Mouse (Mus musculus): ENCODE measurements around the gene Adamtsl3. TPM values are rescaled to one million over a fixed set of nuclear protein-coding genes. Genes with fewer than 3 reads are reported as not detected.

Gene Adamtsl3
- polyA plus RNA-seq, 1 experiment from 2014 or later: 0.68 TPM

DNA sequence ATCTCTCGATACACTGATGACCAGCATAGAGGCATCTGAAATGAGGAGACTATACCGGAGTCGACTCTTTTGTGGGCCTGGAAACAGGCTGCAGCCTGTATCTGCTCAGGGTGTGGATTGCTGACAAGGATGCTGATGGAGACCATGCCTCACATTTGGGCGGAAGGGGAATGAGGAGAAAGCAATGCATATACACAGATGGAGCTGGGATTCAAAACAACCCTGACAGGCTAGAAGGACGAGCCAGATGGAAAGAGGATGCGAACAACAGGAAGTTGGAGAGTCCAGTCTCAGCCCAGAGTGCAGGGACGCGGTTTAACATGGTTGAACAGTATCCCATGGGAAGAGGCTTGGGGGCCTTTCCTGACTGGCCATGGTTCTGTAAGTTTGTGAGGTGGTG is 34.6 kb downstream of the Adamtsl3 start:
- H3K27me3 ChIP-seq (replicated peaks; ENCODE audit: control insufficient read depth, insufficient read depth, low read length): no peaks in the 10 kb centered on the region
- H3K9me3 ChIP-seq (ENCODE audit: control insufficient read depth, low read length): no peaks in the 10 kb centered on the region
- 0 out of 2 replicates have a peak overlapping the region, but pooled peaks have one; percentile 29 for H3K27ac ChIP-seq (ENCODE audit: low read length)
- no peak overlapping the region for H3K4me2 ChIP-seq (ENCODE audit: low read depth, low read length)
- 65% methylated on average over 8 of the region's 8 CpGs for WGBS
- no peak overlapping the region for H3K9ac ChIP-seq (ENCODE audit: low read depth, low read length)
- H3K36me3 ChIP-seq (ENCODE audit: control insufficient read depth, insufficient read depth, low read length): no peaks in the 10 kb centered on the region
- no peak overlapping the region for H3K4me3 ChIP-seq (ENCODE audit: low read length)
- no peaks in the 10 kb centered on the region for H3K4me1 ChIP-seq (ENCODE audit: control insufficient read depth, insufficient read depth, low read length)
- peak; percentile 65; the same call in 1 of the 2 replicates for ATAC-seq

DNA sequence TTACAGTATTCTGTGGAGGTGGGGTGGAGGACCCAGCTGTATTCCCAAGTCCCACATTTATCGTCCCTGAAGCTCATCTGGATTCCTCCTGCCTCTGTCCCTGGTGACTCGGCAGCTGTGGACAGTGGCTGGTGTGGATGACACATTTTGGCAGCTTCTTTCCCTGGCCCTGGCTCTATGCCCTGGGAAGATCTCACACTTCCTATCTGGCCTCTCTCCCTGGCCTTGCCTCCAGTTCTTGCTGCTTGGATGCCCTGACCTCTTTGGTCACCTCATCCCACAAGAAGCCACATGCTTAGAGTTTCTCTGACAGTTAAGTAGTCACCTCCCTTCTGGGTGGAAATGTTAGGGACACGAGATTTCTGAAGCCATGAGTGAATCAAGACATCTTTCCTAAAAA is 35.9 kb downstream of the Adamtsl3 start:
- Histone ChIP-seq H3K4me1 (ENCODE audit: control insufficient read depth, insufficient read depth, low read length) (no peaks in the 10 kb centered on the region), H3K4me2 (ENCODE audit: low read depth, low read length) (no peak overlapping the region), H3K9ac (ENCODE audit: low read depth, low read length) (no peak overlapping the region), H3K4me3 (ENCODE audit: low read length) (no peak overlapping the region), H3K9me3 (ENCODE audit: control insufficient read depth, low read length) (no peaks in the 10 kb centered on the region), H3K36me3 (ENCODE audit: control insufficient read depth, insufficient read depth, low read length) (no peaks in the 10 kb centered on the region), H3K27ac (ENCODE audit: low read length) (no peak overlapping the region), H3K27me3 (replicated peaks; ENCODE audit: control insufficient read depth, insufficient read depth, low read length) (no peaks in the 10 kb centered on the region)
- WGBS: 61% methylated on average over 3 of the region's 3 CpGs
- ATAC-seq: peak; percentile 31; the same call in 1 of the 2 replicates

DNA sequence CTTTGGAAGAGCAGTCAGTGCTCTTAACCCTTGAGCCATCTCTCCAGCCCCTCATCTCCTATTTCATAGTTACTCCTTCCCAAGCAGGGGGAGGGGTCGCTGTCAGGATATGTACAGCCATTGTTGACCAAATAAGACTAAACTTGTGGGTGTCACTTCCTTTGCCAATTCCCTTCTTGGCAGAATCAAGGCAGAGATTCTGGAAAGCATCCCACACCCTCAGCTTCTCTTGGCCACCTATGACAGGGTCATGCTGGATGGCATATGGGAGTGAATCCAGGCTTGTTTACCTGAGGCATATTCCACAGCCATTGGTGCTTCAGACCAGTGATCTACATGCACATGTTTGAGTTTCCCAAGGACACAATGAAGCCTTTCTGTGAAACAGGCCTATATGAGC is 42.8 kb downstream of the Adamtsl3 start:
- H3K27ac ChIP-seq (ENCODE audit: low read length): no peak overlapping the region
- ATAC-seq: no peak
- H3K4me2 ChIP-seq (ENCODE audit: low read depth, low read length): no peak overlapping the region
- H3K27me3 ChIP-seq (replicated peaks; ENCODE audit: control insufficient read depth, insufficient read depth, low read length): no peaks in the 10 kb centered on the region
- no peaks in the 10 kb centered on the region for H3K9me3 ChIP-seq (ENCODE audit: control insufficient read depth, low read length)
- no peak overlapping the region for H3K4me3 ChIP-seq (ENCODE audit: low read length)
- 81% methylated on average over 1 of the region's 1 CpGs for WGBS
- H3K36me3 ChIP-seq (ENCODE audit: control insufficient read depth, insufficient read depth, low read length): no peaks in the 10 kb centered on the region
- H3K4me1 ChIP-seq (ENCODE audit: control insufficient read depth, insufficient read depth, low read length): no peaks in the 10 kb centered on the region
- no peak overlapping the region for H3K9ac ChIP-seq (ENCODE audit: low read depth, low read length)

DNA sequence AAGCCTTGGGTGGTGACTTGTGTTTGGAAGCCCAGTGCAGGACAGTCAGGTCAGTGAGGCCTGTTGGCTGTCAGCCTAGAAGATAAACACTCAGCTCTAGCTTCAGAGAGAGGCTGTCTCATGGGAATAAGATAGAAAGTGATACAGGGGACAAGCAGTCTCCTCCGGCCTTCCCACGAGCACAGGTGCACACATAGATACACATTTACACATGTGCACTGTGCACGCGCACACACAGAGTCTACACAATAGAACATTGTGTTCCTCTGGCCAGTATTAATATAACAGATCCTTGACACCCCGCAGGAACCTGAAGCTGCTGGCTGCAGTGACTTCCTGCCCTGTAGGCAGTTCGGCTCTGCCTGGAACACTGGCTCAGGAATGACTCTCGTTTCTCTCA is 44.3 kb downstream of the Adamtsl3 start:
- Histone ChIP-seq H3K27ac (ENCODE audit: low read length) (no peak overlapping the region), H3K4me3 (ENCODE audit: low read length) (no peak overlapping the region), H3K36me3 (ENCODE audit: control insufficient read depth, insufficient read depth, low read length) (no peaks in the 10 kb centered on the region), H3K4me2 (ENCODE audit: low read depth, low read length) (no peak overlapping the region), H3K9ac (ENCODE audit: low read depth, low read length) (no peak overlapping the region), H3K27me3 (replicated peaks; ENCODE audit: control insufficient read depth, insufficient read depth, low read length) (no peaks in the 10 kb centered on the region), H3K4me1 (ENCODE audit: control insufficient read depth, insufficient read depth, low read length) (no peaks in the 10 kb centered on the region), H3K9me3 (ENCODE audit: control insufficient read depth, low read length) (no peaks in the 10 kb centered on the region)
- 71% methylated on average over 7 of the region's 7 CpGs for WGBS
- no peak for ATAC-seq

DNA sequence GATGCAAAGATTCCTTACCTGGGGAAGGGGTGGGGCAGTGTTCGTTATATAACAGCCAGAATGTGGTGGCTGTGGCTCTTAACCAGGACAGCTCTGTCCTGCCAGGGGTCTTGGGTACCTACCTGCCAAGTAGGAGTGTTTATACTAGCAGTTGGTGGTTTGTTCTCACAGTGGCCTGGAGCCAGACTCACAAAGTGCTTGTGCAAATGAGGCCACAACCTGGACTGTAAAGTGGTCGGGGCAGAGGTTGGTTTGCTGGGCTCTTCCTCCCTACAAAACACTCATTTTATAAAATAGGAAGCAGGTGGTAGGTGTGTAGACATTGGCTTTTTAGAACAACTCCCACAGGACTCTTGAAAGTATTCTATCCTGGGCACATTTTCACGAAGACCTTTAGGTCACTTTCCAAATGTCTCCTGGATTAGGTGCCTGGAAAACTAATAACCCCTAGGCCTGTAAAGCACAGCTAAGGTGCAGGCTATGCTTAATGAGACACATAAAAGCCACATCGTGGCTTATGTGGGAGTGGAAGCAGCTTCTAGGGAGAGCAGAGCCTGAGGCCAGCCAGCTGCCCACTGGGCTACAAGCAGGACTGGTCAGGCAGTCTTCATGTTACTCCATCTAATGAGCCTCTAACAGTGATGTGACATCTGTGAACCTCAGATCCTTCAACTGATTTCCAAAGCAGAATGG is 47.5 kb downstream of the Adamtsl3 start:
- WGBS: 72% methylated on average over 4 of the region's 4 CpGs
- Histone ChIP-seq H3K36me3 (ENCODE audit: control insufficient read depth, insufficient read depth, low read length) (no peaks in the 10 kb centered on the region), H3K27me3 (replicated peaks; ENCODE audit: control insufficient read depth, insufficient read depth, low read length) (no peaks in the 10 kb centered on the region), H3K4me1 (ENCODE audit: control insufficient read depth, insufficient read depth, low read length) (no peaks in the 10 kb centered on the region), H3K4me2 (ENCODE audit: low read depth, low read length) (no peak overlapping the region), H3K27ac (ENCODE audit: low read length) (no peak overlapping the region), H3K4me3 (ENCODE audit: low read length) (no peak overlapping the region), H3K9me3 (ENCODE audit: control insufficient read depth, low read length) (no peaks in the 10 kb centered on the region), H3K9ac (ENCODE audit: low read depth, low read length) (no peak overlapping the region)
- ATAC-seq: no peak

DNA sequence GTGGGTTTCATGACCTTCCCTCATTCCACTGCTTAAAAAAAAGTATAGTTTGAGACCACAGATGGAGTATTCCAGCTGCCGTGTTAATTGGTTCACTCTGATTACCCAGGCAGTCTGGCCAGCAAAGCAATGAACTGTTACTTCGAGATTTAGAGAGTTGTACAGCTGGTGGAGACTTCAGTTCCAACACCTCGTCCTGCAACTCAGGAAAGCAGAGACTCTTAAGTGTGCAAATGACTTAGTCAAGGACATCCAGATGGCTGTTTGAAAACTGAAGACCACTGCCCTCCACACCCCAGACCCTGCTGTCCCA is 48.0 kb downstream of the Adamtsl3 start:
- H3K4me3 ChIP-seq (ENCODE audit: low read length): no peak overlapping the region
- H3K9ac ChIP-seq (ENCODE audit: low read depth, low read length): no peak overlapping the region
- no peaks in the 10 kb centered on the region for H3K36me3 ChIP-seq (ENCODE audit: control insufficient read depth, insufficient read depth, low read length)
- H3K27me3 ChIP-seq (replicated peaks; ENCODE audit: control insufficient read depth, insufficient read depth, low read length): no peaks in the 10 kb centered on the region
- 72% methylated on average over 3 of the region's 3 CpGs for WGBS
- no peaks in the 10 kb centered on the region for H3K9me3 ChIP-seq (ENCODE audit: control insufficient read depth, low read length)
- H3K4me1 ChIP-seq (ENCODE audit: control insufficient read depth, insufficient read depth, low read length): no peaks in the 10 kb centered on the region
- no peak overlapping the region for H3K4me2 ChIP-seq (ENCODE audit: low read depth, low read length)
- no peak for ATAC-seq
- H3K27ac ChIP-seq (ENCODE audit: low read length): no peak overlapping the region

DNA sequence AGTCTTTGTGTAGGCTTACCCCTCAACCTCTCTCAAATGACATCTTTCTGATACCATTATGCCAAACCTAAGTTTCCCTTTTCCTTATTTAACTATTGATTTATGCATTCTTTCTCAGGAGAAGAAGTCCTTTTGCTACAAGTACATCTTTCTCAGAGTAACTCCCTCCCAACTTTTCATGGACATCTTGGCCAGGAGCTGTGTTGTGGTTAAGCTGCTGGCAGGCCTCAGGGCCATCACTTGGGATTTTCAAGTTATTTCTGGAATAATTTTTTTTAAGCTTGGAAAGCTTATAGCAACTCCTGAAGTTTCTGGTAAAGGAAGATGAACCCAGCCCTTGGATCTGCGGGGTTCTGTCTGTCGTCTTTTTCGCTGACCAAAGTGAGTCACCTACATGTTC is 51.6 kb downstream of the Adamtsl3 start:
- no peak overlapping the region for H3K27ac ChIP-seq (ENCODE audit: low read length)
- H3K9me3 ChIP-seq (ENCODE audit: control insufficient read depth, low read length): 0 out of 2 replicates have a peak, but pooled peaks cover 3% of the 10 kb centered on the region
- 90% methylated on average over 3 of the region's 3 CpGs for WGBS
- H3K27me3 ChIP-seq (replicated peaks; ENCODE audit: control insufficient read depth, insufficient read depth, low read length): no peaks in the 10 kb centered on the region
- H3K9ac ChIP-seq (ENCODE audit: low read depth, low read length): no peak overlapping the region
- no peak overlapping the region for H3K4me2 ChIP-seq (ENCODE audit: low read depth, low read length)
- ATAC-seq: no peak
- no peaks in the 10 kb centered on the region for H3K4me1 ChIP-seq (ENCODE audit: control insufficient read depth, insufficient read depth, low read length)
- no peak overlapping the region for H3K4me3 ChIP-seq (ENCODE audit: low read length)
- no peaks in the 10 kb centered on the region for H3K36me3 ChIP-seq (ENCODE audit: control insufficient read depth, insufficient read depth, low read length)

DNA sequence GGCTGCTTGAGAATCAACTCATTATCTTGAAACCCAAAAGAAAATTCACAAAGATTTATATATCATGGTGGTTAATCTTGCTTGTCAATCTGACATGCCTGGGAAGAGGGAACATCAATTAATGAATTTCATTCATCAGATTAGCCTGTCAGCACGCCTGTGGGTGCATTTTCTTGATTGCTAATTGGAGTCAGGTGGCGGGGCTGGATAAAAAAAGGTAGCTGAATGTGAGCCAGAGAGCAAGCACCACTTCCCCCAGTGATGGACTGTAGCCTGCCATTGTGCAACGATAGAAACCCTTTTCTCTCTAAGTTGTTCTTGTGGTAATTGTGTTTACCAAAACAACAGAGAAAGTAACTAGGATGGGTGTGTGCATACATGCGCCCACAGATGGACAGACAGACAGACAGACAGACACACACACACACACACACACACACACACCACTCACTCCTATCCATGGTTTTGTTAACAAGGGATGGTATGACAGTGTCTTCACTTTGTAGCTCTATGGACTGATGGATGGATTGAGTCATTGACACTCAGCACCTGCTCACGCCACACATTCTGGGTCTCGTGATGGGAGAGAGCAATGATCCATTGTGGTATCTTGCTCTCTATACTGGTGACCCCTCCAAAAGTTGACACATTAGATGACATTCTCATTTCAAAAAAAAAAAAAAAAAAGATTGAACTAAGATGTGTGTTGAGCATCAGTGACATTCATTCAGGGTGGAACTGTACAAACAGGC is 59.1 kb downstream of the Adamtsl3 start:
- Histone ChIP-seq H3K9ac (ENCODE audit: low read depth, low read length) (no peak overlapping the region), H3K36me3 (ENCODE audit: control insufficient read depth, insufficient read depth, low read length) (no peaks in the 10 kb centered on the region), H3K9me3 (ENCODE audit: control insufficient read depth, low read length) (0 out of 2 replicates have a peak, but pooled peaks cover 3% of the 10 kb centered on the region), H3K27ac (ENCODE audit: low read length) (no peak overlapping the region), H3K4me2 (ENCODE audit: low read depth, low read length) (no peak overlapping the region), H3K4me1 (ENCODE audit: control insufficient read depth, insufficient read depth, low read length) (no peaks in the 10 kb centered on the region), H3K4me3 (ENCODE audit: low read length) (no peak overlapping the region), H3K27me3 (replicated peaks; ENCODE audit: control insufficient read depth, insufficient read depth, low read length) (no peaks in the 10 kb centered on the region)
- no peak for ATAC-seq
- WGBS: 74% methylated on average over 6 of the region's 6 CpGs

DNA sequence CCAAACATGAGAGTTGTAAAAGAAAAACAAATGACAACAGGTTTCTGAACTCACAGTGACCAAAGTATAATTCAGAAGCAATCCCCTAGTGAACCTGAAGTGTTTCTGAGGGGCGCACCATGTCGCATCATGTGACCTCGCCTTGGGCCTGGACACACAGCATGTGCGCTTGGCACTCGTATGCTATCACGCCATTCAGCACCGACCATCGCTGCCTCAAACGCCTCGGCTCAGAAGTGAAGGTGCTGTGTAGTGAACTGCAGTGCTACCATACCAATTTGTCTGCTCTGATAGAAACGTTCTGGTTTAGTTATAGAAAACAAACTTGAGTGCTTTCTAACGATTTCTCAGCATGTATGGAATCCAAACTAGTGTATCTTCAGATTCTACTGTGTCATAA is 59.7 kb downstream of the Adamtsl3 start:
- Histone ChIP-seq H3K9me3 (ENCODE audit: control insufficient read depth, low read length) (0 out of 2 replicates have a peak, but pooled peaks cover 3% of the 10 kb centered on the region), H3K27ac (ENCODE audit: low read length) (no peak overlapping the region), H3K27me3 (replicated peaks; ENCODE audit: control insufficient read depth, insufficient read depth, low read length) (no peaks in the 10 kb centered on the region), H3K4me2 (ENCODE audit: low read depth, low read length) (no peak overlapping the region), H3K4me3 (ENCODE audit: low read length) (no peak overlapping the region), H3K4me1 (ENCODE audit: control insufficient read depth, insufficient read depth, low read length) (no peaks in the 10 kb centered on the region), H3K36me3 (ENCODE audit: control insufficient read depth, insufficient read depth, low read length) (no peaks in the 10 kb centered on the region), H3K9ac (ENCODE audit: low read depth, low read length) (no peak overlapping the region)
- WGBS: 84% methylated on average over 12 of the region's 12 CpGs
- ATAC-seq: no peak
